Mouse (Mus musculus): ENCODE results near the gene Zfpl1.
"Not testable (repeated sequence)": the region's sequence is repeated elsewhere in the genome, so short reads cannot be mapped to it uniquely, and the experiment has no call there.

Gene Zfpl1

DNA sequence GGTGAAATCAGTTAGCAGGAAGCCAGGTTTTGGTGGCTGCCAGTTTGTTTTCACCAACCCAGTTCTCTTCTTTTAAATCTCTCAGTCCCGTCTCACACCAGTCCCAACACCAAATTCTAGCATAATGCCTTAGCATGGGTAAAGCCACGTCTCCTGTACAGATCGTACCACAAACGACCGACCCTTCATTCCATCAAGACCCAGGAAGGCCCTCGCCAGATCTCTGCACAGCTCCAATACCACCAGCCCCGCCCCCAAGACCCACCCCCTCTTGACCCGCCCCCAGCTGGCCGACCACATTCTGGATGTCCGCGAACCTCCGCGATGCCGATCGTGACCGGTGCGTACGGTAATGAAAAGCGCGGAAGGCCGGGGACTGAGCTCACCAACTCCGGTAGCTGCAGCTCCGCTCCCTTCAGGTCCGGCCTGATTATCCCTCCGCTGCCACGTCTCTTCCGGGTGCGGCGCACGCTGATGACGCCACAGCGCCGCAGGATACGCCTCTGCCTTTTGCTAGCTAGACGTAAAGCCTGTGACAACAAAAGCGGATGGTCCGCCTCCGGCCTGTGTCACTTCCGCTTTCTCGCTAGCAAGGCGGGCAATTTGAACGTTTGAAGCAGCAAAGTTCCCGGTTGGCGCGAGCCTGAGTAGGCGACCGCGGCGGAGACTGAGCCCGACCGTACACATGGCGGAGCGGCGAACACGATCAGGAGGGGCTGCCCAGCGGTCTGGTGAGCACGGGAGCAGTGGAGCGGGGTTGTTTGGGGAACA is at the start of gene Zfpl1, which contains the start of gene Cdca5:
TSS of gene Zfpl1 (minus strand) at position 479 of the 771 bp plus-strand sequence.
TSS of gene Cdca5 (plus strand) at position 506 of the 771 bp plus-strand sequence.
- peak; percentile 99 for DNase-seq (ENCODE audit: low read depth, low spot score)

DNA sequence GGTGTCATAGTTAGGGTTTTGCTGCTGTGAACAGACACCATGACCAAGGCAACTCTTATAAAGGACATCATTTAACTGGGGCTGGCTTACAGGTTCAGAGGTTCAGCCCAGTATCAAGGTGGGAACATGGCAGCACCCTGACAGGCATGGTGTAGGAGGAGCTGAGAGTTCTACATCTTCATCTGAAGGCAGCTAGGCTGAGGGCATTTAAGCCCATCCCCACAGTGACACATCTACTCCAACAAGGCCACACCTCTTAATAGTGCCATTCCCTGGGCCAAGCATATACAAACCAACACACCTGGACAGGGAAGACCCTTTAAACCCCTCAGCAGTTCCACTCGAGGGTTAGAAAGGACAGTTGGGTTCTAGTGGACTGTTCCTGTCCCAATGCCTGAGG is 48.4 kb upstream of the Zfpl1 start:
- not testable (repeated sequence) for DNase-seq (ENCODE audit: low read depth, low spot score)

DNA sequence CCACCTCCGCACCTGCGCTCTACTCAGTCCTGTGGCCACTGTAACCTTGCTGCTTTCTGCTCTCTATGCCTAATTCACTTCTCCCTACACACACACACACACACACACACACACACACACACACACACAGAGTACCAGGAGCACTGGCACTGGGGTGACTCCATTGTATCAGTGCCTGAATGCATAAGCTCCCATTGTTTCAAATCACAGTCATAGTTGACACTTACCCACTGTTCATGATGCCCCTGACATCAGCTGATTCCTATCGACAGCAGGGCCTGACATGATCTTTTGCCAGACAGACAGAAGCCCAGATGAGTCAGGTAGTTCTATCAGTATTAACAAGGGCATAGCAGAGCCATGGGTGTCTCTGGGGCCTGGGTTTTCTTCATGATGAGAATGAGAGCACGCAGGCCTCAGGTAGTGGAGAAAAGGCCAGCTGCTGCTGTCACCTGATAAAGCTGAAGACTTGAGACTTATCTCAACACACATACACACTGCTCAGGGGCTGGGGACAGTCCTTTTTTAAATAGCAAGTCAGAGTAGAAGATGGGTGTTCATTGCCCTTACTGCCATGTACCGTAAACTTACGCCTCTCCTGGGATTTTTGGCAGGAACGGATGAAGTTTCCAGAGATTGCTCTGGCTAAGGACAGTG is 47.5 kb upstream of the Zfpl1 start:
- no peak for DNase-seq (ENCODE audit: low read depth, low spot score)

DNA sequence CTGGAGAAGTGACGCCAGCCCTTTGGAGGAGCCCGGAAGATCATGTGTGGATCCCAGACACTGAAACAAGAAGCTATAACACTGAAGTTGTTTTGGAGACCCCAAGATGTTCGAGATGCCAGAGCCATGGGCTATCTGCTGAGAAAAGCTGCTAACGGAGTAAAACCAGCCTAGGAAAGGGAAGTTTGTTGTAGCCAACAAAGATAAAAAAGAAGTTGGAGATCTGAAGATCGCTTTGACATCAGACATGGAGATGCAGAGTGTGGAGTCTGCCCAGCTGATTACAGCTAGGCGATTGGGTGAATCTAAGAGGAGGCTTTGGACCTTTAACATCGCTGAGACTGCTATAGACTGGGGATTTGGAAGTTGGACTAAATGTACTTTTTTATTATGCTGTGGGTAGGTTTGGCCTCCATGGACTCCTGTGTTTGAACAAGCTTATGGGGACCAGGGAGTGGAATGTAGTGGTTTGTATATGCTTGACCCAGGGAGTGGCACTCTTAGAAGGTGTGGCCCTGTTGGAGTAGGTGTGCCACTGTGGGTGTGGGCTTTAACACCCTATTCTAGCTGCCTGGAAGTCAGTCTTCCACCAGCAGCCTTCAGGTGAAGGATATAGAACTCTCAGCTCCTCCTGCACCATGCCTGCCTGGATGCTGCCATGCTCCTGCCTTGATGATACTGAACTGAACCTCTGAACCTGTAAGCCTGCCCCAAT is 45.8 kb upstream of the Zfpl1 start:
- DNase-seq (ENCODE audit: low read depth, low spot score) = not testable (repeated sequence)

DNA sequence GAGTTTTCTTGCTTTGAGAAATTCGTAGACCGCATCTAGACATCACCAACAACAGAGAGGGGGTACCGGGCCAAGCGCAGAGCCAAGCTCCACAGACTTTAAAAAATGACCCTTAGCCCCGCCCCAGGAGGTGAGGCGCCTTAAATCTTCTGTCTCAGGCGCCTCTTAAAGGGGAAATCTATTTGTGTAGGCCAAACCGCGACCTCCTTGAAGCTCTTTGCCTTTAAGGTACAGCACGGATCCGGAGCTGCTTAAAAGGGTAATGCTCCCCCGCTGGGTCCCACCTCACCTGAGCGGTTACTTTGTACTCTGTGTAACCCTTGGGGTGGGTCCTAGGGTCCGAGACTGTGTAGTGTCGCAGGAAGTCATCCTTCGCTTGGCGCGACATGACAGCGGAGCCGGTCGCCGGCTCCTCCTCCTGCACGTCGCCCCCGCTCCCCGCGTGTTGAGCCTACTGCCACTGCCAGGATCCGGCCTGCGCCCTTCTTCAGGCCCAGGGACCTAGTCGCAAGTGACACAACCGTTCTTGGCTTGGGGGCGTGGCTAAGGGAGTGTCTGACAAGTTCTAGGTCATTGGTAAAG is 43.1 kb upstream of the Zfpl1 start, which contains the start of gene Snx15:
TSS of gene Snx15 (minus strand) at position 545 of the 582 bp plus-strand sequence.
- peak; percentile 98 for DNase-seq (ENCODE audit: low read depth, low spot score)

DNA sequence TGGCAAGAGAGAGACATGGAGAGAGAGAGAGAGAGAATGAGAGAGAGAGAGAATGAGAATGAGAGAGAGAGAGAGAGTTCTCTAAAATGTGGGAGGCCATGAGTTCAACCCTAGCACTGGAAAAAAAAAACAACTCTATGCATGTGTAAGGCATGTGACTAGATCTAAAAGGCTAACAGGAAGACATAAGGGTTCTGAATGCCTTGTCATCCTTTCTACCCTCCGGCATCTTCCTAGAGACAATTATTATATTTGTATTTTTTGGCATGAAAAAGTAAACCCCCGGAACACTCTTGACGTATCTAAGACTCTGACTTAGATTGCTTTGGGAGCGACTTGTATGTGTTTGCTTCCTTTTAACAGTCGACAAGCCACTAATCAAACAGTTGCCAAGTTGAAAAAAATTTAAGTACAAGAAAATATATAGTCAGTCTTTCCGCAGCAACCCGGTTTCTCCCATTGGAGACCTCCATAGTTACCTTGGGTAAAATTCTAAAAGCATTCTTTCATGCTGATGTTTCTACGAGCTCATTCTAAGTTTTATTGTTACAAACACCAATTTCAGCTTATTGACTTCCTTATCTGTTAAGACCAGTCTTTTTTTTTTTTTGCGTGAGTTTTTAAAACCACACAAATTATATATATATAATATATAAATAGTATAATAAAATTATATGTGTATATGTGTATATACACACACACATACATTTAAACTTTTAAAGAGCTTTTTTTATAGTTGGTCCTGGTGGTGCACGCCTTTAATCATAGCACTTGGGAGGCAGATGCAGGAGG is 42.2 kb upstream of the Zfpl1 start:
- no peak for DNase-seq (ENCODE audit: low read depth, low spot score)

DNA sequence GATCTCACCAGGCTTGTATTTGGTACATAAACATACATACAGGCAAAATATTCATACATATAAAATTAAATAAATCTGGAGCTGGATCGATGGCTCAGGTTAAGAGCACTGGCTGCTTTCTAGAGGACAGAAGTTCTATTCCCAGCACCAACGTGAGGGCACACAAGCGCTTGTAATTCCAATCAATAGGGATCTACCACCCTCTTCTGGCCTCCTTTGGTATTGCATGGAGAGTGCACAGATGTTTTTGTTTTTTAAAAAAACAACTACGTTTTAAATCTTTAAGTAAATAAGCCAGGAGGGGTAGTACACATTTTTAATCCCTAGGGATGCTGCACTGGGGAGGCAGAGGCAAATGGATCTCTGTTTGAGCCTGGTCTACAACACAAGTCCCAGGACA is 41.5 kb upstream of the Zfpl1 start:
- DNase-seq (ENCODE audit: low read depth, low spot score) = peak; percentile 81

DNA sequence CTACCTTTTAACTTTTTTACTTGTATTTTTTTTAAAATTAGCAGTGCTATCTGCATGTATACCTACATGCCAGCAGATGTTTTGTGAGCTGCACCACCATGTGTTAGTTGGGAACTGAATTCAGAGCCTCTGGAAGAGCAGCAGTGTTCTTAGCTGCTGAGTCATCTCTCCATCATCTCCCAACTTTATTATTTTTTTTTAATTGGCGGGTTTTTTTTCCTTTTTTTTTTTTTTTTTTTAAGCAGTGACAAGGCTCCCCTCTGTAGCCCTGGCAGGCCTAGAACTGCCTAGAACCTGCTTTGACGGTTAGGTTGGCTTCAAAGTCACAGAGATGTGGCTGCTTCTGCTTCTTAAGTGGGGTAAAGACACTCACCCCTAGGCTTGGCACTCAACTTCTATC is 40.1 kb upstream of the Zfpl1 start:
- DNase-seq (ENCODE audit: low read depth, low spot score) = no peak

DNA sequence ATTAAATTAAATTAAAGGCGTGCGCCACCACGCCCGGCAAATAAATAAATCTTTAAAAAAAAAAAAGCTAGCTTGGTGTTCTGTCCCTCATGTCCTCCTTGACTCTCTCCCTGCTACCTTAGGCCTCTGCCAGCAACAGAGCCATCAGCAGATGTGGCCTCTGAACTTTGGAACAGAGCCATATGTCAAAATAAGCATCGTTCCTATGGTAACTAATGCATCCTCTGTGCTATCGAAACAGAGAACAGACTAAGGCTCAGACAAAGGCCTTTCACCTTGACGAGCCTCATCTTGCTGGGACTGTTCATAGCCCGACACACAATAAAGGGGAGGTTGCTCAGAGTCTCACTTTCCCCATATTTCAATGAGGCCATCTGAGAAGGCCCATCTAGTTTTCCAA is 38.6 kb upstream of the Zfpl1 start:
- DNase-seq (ENCODE audit: low read depth, low spot score) = no peak

DNA sequence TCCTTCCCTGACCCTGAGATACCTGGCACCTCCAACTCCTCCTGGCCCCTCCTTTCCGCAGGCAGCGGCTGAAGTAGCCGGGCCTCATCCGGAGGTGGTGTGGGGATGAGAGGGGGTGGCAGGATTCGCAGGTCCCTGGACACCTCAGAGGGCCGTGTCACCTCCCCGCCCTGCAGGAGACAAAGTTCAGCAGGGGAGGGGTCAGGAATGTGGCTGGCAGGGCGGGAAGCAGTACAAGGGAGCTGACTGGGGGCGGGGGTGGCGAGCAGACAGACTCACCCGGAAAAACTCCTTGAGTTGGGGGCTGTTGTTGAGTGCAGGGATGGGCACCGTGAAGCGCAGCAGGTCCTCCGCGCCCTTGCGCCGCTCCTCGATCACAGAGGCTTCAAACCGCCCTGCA is 37.0 kb upstream of the Zfpl1 start:
- DNase-seq (ENCODE audit: low read depth, low spot score) = no peak

DNA sequence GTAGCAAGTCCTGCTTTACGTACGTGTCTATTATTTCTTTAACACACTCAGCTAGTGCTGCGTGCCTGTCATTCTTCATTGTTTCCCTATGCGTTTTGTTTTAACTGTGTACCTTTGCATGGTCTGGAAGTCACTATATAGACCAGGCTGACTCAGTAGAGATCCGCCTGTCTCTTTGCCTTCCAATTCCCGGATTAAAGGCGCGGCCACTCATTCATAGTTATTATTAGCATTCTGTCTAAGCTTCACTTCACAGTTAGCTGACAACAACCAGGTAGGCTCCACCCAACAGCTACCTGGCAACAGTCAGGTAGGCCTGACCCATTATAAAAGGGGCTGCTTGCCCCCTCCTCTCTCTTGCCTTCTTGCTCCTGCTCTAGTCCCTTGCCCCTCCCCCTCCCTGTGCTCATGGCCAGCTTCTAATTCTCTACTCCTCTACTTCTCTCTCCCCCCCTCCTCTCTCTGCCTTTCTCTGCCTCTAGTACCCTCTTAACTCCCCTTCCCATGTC is 34.0 kb upstream of the Zfpl1 start:
- DNase-seq (ENCODE audit: low read depth, low spot score) = no peak

DNA sequence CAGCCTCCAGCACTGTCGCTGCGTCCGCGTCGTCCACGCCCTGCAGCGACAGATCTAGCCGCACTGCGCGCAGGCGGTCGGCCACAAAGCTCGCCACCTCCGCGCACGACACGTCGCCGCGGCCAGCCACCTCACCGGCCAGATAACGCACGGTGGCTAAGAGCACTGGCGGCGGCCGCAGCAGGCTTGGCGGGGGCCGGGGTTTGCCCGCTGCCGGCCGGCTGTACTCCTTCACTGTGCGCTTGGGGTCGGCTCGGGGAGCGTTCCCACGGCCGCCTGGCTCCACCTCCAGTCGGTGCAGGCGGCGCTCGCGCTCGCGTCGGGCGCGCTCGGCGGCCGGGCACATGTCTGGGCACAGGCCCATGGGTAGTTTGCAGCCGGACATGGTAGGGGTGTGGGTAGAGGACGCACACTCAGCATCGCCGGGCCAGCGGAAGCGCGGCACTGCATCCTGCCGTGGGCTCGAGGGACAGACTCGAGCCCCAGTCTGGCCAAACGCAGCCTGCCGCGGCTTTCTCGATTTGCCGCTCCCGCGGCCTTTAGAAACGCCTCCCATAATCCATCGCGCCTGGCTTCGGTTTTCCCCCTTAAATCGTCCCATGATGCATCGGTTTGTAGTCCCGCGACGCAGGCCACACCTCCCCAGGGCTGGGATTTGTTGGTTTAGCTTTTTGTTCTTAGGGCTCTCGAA is 33.4 kb upstream of the Zfpl1 start, which contains the start of gene Sac3d1:
TSS of gene Sac3d1 (minus strand) at position 665 of the 691 bp plus-strand sequence.
- DNase-seq (ENCODE audit: low read depth, low spot score) = peak; percentile 93

DNA sequence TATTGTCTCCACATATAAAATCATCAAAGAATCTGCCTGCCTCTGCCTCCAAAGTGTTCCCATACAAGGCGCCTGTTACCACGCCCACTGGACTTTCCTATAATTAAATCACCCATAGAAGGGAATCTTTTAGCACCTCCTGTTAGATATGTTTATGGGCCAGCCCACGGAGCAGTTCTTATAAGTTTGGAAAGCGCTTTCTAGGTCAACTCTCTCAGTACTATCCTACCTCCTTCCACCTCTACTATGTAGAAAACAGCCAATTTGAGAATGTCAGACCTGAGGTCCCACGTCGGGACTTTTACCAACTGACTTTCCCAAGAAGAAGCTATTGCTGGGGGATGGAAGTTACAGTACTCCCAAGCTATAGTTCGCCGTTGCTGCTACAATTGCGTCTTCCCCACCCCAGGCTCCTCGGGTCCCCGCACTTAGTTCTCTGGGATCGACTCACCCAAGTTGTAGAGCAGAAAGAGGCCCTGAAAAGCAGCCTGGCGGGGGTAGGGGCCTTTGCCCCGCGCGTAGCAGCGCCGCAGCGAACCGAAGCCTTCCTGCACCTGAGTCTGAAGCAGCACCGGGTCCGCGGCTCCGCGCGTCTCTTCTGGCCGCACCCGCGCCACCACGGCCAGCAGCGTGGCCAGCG is 32.7 kb upstream of the Zfpl1 start:
- DNase-seq (ENCODE audit: low read depth, low spot score) = no peak

DNA sequence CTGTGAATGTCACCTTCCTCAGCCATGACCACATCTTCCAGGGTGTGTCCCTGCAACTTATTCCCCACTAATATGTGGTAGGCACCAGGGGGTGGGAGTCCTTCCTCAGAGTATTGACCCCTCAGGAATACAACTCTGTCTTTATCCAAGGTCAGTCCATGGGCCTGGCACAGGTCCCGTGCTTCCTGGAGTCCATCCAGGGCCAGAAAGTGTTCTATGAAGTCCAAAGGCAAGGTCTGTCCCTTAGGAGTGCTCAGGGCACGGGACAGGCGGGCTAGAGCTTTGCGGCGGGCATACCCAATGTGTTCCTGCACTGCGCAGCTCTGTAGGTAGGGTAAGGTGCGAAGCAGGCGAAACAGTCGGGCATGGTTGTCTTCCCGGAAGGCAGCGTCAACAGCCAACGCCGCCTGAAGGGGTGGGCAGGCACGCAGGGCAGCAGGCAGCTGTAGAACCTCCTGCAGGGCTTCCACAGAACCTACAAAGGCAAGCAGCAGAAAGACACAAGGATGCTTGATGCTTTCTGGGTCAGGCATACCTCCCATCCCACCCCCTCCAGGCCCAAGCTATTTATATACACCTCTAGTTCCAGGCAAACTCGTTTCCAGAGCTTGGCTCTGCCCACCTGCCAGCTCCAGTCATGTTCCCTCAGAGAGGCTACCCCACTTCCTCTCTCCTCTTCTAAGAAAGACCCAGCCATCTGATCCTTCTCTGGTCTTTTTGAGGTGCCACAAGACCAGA is 31.5 kb upstream of the Zfpl1 start:
- no peak for DNase-seq (ENCODE audit: low read depth, low spot score)

DNA sequence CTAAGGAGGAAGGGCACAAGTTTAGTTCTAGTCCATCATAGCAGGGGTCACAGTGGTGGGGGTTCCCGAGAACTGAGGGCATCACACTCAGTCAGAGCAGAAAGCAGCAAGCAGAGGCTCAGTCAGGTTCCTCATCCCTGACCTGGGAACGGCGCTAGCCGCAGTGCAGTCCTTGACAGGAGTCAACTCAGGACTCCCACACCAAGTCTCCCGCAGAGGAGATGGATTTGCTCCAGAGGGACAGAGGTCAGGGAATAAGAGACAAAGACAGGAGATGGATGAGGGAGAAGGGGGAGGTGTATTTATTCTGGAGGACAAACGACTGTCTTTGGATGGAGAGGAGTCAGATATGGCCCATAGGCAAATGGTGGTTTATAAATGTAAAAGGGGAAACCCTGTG is 28.4 kb upstream of the Zfpl1 start:
- no peak for DNase-seq (ENCODE audit: low read depth, low spot score)

DNA sequence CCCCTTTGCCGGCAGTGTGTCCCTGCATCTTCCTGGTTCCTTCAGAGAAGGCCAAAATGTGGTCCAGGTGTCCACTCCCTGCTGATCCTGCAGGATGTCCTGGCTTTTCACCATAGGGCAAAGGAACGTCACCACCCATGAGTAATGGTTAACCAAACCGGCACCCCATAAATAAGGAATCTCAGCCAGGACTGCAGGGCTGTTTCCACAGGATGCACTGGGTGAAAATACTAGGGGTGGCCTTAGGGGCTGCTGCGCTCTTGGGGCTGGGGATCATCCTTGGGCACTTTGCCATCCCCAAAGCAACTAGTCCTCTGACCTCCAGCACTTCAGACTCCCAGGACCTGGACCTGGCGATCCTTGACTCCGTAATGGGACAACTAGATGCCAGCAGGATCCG is 20.8 kb upstream of the Zfpl1 start, which contains the start of gene Naaladl1:
TSS of gene Naaladl1 (plus strand) at position 197 of the 400 bp plus-strand sequence.
- DNase-seq (ENCODE audit: low read depth, low spot score) = no peak

DNA sequence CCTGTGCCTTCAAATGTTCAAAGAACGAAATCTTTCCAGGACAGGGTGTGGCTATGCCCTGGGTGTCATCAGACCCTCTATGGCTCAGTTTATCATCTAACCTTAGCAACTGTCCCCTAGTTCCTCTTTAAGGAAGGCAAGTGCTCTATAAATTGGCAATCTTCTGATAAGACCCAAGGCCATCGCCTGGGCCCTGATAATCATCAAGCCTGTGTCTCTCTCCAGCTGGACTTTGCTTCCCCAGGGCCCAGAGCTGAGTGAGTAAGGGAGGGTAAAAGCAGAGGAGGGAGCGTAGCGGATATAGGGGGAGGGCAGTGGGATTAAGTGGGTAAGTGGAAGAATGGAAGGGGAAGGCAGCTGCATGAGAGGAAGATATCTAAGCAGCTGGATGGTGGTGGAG is 19.7 kb upstream of the Zfpl1 start:
- no peak for DNase-seq (ENCODE audit: low read depth, low spot score)

DNA sequence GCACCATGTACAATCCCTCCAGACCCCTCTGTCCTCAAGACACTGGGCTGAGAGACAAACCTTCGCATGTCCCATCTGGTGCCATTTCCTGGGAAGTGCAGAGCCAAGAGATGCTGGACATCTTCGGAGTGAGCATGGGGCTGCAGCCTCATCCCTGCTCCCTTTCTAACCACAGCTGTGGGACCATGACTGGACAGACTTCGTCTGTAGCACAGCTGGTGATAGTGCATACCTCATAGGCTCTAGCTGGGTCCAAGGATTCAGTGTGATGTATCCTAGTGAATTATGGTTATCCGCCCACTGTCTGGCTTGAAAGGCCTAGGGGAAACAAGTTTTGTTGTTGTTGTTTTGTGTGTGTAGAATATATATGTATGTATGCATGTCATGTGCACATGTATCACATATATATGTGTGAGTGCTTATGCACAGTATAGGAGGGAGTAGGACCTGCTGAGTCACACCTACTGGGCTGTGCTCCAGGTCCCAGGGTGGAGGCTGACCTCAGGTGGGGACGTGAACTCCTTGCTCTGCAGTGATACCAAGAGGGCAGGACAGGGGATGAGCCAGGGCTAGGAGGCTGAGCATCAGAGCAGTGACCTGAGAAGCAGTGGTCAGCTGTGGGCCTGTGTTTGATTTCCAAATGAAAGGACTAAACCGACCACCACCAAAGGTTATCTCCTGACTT is 17.6 kb upstream of the Zfpl1 start:
- DNase-seq (ENCODE audit: low read depth, low spot score) = no peak

Measured in CD4-positive helper T cell, adult 2 months (primary cell).